Mouse (Mus musculus) heart, embryonic 15.5 days (tissue): Measurements from ENCODE around the gene 1110051M20Rik. TPM values are rescaled to one million over a fixed set of nuclear protein-coding genes. Genes with fewer than 3 reads are reported as not detected.
A peak's percentile ranks its signal among the peaks of the same experiment; 100 is the strongest.

Experiments
- ATAC-seq: fragments of 200-750 bp; cut with Nextera tagmentation; replicated peaks from 2 replicates; pipeline ENCODE4 v1.8.0; 2017; ENCODE audit warnings: low read depth, moderate TSS enrichment; ENCODE audit not compliant: insufficient number of reproducible peaks, insufficient read depth, low FRiP score
- H3K27ac ChIP-seq: fragments of 300-500 bp; sonication (generic); 2 replicates; pipeline ENCODE4 v1.5.1; 2015; ENCODE audit warnings: mild to moderate bottlenecking, inconsistent platforms
- H3K27me3 ChIP-seq: fragments of 300-500 bp; sonication (generic); 2 replicates; pipeline ENCODE4 v1.6.1; 2015; ENCODE audit warnings: inconsistent platforms
- H3K36me3 ChIP-seq: fragments of 300-500 bp; sonication (generic); 2 replicates; pipeline ENCODE4 v1.6.1; 2015; ENCODE audit warnings: mild to moderate bottlenecking, inconsistent platforms
- H3K4me1 ChIP-seq: fragments of 300-500 bp; sonication (generic); replicated peaks from 2 replicates; pipeline ENCODE4 v1.6.1; 2015; ENCODE audit warnings: inconsistent platforms
- H3K4me2 ChIP-seq: fragments of 300-500 bp; sonication (generic); 2 replicates; pipeline ENCODE4 v1.6.1; 2015; ENCODE audit warnings: inconsistent platforms, mild to moderate bottlenecking, moderate library complexity
- H3K4me3 ChIP-seq: fragments of 300-500 bp; sonication (generic); 2 replicates; pipeline ENCODE4 v1.5.1; 2015; ENCODE audit warnings: mild to moderate bottlenecking, inconsistent platforms
- H3K9ac ChIP-seq: fragments of 300-500 bp; sonication (generic); 2 replicates; pipeline ENCODE4 v1.6.1; 2015; ENCODE audit warnings: mild to moderate bottlenecking, inconsistent platforms
- H3K9me3 ChIP-seq: fragments of 300-500 bp; sonication (generic); replicated peaks from 2 replicates; pipeline ENCODE4 v1.6.1; 2016; ENCODE audit warnings: inconsistent platforms
- WGBS: fragments of 180-500 bp; shearing (Covaris S2); methylation state at CpG from one replicate; pipeline ENCODE4 v1.1.7; 2015; ENCODE audit warnings: mixed read lengths; 5-methylcytosine and 5-hydroxymethylcytosine counted together
- polyA plus RNA-seq: library from polyadenylated mRNA; unstranded; fragments of >200 nt; fragmentation: Nextera tagmentation; extraction: Ambion mirVana; gene quantifications from 2 replicates; pipeline ENCODE4 v1.2.1, GENCODE M21; 2015

1110051M20Rik gene
- polyA plus RNA-seq, 1 experiment from 2014 or later, result 34.8 TPM

DNA sequence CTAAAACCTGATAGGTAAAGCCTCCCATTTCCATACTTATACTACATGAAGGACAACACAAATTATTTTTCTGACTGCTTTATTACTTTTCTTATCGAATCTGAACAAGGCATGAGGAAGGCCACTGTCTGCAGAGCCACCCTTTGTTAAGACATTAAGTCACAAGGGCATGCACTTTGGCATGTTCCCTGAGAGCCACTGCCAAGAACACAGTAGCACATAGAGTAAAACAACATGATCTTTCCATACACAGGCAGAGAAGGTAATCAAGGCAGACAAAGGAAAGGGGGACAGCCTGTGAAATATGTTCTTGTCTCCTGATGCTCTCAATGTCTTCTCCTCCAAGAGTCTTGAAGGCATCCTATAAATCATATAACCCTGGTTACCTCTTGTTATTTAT lies 30.7 kb downstream of the 1110051M20Rik start:
- Histone ChIP-seq H3K36me3 (no peaks in the 10 kb centered on the region), H3K27ac (no peak overlapping the region), H3K4me2 (no peak overlapping the region), H3K4me3 (no peak overlapping the region), H3K4me1 (no peaks in the 10 kb centered on the region), H3K27me3 (no peaks in the 10 kb centered on the region), H3K9me3 (no peaks in the 10 kb centered on the region), H3K9ac (no peak overlapping the region)
- no peak for ATAC-seq
- 73% methylated on average over 1 of the region's 1 CpGs for WGBS

DNA sequence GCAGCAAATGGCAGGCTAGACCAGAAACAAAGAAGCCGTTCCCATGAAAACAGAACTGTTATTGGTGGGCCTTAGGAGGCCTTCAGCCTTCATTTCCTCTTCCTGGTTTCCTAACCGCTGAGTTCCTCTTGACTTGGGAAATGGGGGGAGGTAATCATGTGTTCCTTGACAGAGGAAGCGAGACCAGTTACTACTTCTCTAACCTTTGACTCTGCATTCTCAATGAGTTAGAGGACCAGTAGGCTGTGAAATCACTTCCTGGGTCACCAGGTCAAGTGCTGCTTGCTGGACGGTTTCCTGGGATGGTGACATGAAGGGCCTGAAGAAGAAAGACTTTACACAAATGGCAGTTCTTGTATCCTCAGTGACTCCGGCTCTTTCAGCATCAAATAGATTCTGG lies 32.1 kb downstream of the 1110051M20Rik start:
- ATAC-seq, result no peak
- no peaks in the 10 kb centered on the region for H3K36me3 ChIP-seq
- WGBS, result 64% methylated on average over 5 of the region's 5 CpGs
- no peaks in the 10 kb centered on the region for H3K9me3 ChIP-seq
- H3K9ac ChIP-seq, result no peak overlapping the region
- no peaks in the 10 kb centered on the region for H3K4me1 ChIP-seq
- H3K4me2 ChIP-seq, result no peak overlapping the region
- H3K27me3 ChIP-seq, result no peaks in the 10 kb centered on the region
- H3K4me3 ChIP-seq, result no peak overlapping the region
- no peak overlapping the region for H3K27ac ChIP-seq

DNA sequence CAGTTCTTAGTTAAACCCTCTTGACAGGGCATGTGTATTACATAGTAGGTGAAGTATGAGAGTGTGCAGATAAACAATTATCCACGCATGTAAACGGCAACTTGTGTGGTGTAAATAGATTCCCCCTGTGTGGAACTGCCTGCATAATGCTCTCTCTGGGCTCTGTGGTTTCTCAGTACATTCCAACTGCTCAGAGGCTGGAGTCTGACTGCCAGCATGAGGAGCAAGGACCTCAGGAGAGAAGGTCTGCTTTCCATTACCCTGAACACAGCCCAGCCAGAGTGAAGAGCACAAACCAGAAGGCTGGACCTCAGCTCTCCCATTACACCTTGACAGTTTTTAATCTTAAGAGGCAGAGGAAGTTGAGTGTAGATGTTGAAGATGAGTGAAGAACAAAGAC lies 33.0 kb downstream of the 1110051M20Rik start:
- ATAC-seq, result no peak
- H3K4me2 ChIP-seq, result no peak overlapping the region
- WGBS, result 47% methylated on average over 2 of the region's 2 CpGs

DNA sequence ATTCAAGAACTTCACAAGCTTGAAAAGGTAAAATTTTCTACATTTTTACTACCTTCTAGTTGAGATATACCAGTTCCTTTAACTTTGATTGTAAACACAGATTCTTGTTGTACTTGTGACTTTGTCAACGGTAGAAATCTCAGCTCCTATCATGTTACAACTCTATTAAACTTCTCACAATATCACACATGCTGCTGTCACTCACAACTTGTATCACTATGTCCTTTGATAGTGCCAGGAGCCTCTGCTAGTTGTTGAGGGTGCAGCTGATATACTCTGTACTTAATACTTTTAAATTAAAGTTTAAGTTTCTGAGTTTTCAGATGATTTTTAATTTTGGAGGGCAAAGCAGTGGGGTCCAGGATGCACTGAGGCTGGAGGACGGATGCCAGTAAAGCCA lies 36.5 kb downstream of the 1110051M20Rik start:
- Histone ChIP-seq H3K9me3 (no peaks in the 10 kb centered on the region), H3K27ac (no peak overlapping the region), H3K36me3 (no peaks in the 10 kb centered on the region), H3K9ac (no peak overlapping the region), H3K4me1 (no peaks in the 10 kb centered on the region), H3K27me3 (no peaks in the 10 kb centered on the region), H3K4me2 (no peak overlapping the region), H3K4me3 (no peak overlapping the region)
- WGBS, result 64% methylated on average over 2 of the region's 2 CpGs
- no peak for ATAC-seq

More for the DNA sequence above, 33.0 kb downstream of the 1110051M20Rik start:
- Histone ChIP-seq H3K36me3 (no peaks in the 10 kb centered on the region), H3K4me3 (no peak overlapping the region), H3K27ac (no peak overlapping the region), H3K4me1 (no peaks in the 10 kb centered on the region), H3K9ac (no peak overlapping the region), H3K27me3 (no peaks in the 10 kb centered on the region), H3K9me3 (no peaks in the 10 kb centered on the region)

- no peaks in the 10 kb centered on the region for H3K4me1 ChIP-seq
- no peaks in the 10 kb centered on the region for H3K27me3 ChIP-seq
- H3K9ac ChIP-seq, result no peak overlapping the region
- no peak overlapping the region for H3K4me3 ChIP-seq
- H3K27ac ChIP-seq, result no peak overlapping the region
- no peak overlapping the region for H3K4me2 ChIP-seq
- H3K9me3 ChIP-seq, result no peaks in the 10 kb centered on the region
- WGBS, result 88% methylated on average over 4 of the region's 4 CpGs
- H3K36me3 ChIP-seq, result no peaks in the 10 kb centered on the region
- no peak for ATAC-seq
These were observed 39.4 kb downstream of the 1110051M20Rik start for GRCm38 (mm10) chr2:91405071-91405470.

- no peak overlapping the region for H3K4me2 ChIP-seq
- no peak overlapping the region for H3K27ac ChIP-seq
- H3K4me1 ChIP-seq, result no peaks in the 10 kb centered on the region
- H3K36me3 ChIP-seq, result no peaks in the 10 kb centered on the region
- H3K4me3 ChIP-seq, result no peak overlapping the region
- WGBS, result 61% methylated on average over 2 of the region's 2 CpGs
- H3K27me3 ChIP-seq, result no peaks in the 10 kb centered on the region
- ATAC-seq, result no peak
- H3K9me3 ChIP-seq, result no peaks in the 10 kb centered on the region
- H3K9ac ChIP-seq, result no peak overlapping the region
These were observed 44.8 kb downstream of the 1110051M20Rik start for GRCm38 (mm10) chr2:91399727-91400126.

GRCm38 (mm10) chr2:91399168-91399567 lies 45.3 kb downstream of the 1110051M20Rik start:
- Histone ChIP-seq H3K27me3 (no peaks in the 10 kb centered on the region), H3K4me2 (no peak overlapping the region), H3K27ac (no peak overlapping the region), H3K36me3 (no peaks in the 10 kb centered on the region), H3K9ac (no peak overlapping the region), H3K9me3 (no peaks in the 10 kb centered on the region), H3K4me3 (no peak overlapping the region), H3K4me1 (no peaks in the 10 kb centered on the region)
- no peak for ATAC-seq
- 40% methylated on average over 3 of the region's 3 CpGs for whole genome bisulfite sequencing

DNA sequence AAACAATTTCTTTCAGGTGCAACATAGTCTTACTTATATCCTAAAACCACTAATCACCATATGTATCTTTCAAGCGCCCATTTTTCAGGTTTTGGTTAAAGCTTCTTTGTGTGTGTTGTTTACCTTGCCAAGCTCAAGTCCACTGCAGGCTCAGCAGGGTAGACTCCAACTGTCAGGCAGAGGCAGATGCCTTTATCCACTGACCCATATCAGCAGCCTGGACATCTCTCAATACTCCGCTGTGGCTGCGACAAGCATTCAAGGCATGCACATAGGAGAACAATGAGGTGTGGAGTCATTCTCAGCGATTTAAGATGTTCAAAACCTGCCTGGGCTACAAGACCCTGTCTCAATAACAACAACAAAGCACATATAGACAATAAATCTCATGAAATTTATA lies 50.4 kb downstream of the 1110051M20Rik start:
- no peak for ATAC-seq
- no peaks in the 10 kb centered on the region for H3K36me3 ChIP-seq
- 45% methylated on average over 4 of the region's 4 CpGs for WGBS
- no peaks in the 10 kb centered on the region for H3K9me3 ChIP-seq
- H3K9ac ChIP-seq, result no peak overlapping the region
- H3K4me2 ChIP-seq, result no peak overlapping the region
- no peaks in the 10 kb centered on the region for H3K27me3 ChIP-seq
- no peak overlapping the region for H3K27ac ChIP-seq
- H3K4me1 ChIP-seq, result no peaks in the 10 kb centered on the region
- H3K4me3 ChIP-seq, result no peak overlapping the region

DNA sequence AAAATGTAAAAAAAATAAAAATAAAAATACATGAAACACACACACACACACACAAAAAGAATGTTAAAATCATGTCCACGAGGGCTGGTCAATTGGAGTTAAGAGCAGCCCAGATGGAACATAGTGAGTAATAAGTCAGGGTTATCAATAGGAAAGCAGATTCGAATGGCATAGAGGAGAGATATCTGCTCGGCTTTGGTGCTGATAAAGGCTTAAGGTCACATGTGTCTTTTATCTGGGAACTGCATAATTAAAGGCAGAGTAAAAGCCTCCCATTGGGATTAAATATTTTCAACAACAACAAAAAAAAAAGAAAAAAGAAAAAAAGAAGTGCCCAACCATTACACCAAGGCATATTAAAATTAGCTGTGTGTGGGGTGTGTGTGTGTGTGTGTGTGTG lies 55.8 kb downstream of the 1110051M20Rik start:
- Histone ChIP-seq H3K9me3 (no peaks in the 10 kb centered on the region), H3K4me2 (no peak overlapping the region), H3K36me3 (no peaks in the 10 kb centered on the region), H3K27me3 (no peaks in the 10 kb centered on the region), H3K4me3 (no peak overlapping the region), H3K4me1 (peaks cover 17% of the 10 kb centered on the region), H3K9ac (no peak overlapping the region), H3K27ac (no peak overlapping the region)
- WGBS, result 37% methylated on average over 3 of the region's 3 CpGs
- ATAC-seq, result no peak

GRCm38 (mm10) chr2:91388281-91388680 lies 56.2 kb downstream of the 1110051M20Rik start:
- Histone ChIP-seq H3K27ac (no peak overlapping the region), H3K4me1 (peaks cover 17% of the 10 kb centered on the region), H3K9me3 (no peaks in the 10 kb centered on the region), H3K27me3 (no peaks in the 10 kb centered on the region), H3K36me3 (no peaks in the 10 kb centered on the region), H3K9ac (no peak overlapping the region), H3K4me2 (no peak overlapping the region), H3K4me3 (no peak overlapping the region)
- 47% methylated on average over 3 of the region's 3 CpGs for WGBS
- no peak for ATAC-seq

- H3K9ac ChIP-seq, result no peak overlapping the region
- H3K27me3 ChIP-seq, result no peaks in the 10 kb centered on the region
- no peaks in the 10 kb centered on the region for H3K9me3 ChIP-seq
- WGBS, result 73% methylated on average over 6 of the region's 6 CpGs
- no peak overlapping the region for H3K4me2 ChIP-seq
- no peak overlapping the region for H3K4me3 ChIP-seq
- no peaks in the 10 kb centered on the region for H3K36me3 ChIP-seq
- 0 out of 2 replicates have a peak overlapping the region, but pooled peaks have one; percentile 13 for H3K27ac ChIP-seq
- H3K4me1 ChIP-seq, result peaks cover 17% of the 10 kb centered on the region
- no peak for ATAC-seq
These were observed 57.1 kb downstream of the 1110051M20Rik start for GRCm38 (mm10) chr2:91387287-91387958.

DNA sequence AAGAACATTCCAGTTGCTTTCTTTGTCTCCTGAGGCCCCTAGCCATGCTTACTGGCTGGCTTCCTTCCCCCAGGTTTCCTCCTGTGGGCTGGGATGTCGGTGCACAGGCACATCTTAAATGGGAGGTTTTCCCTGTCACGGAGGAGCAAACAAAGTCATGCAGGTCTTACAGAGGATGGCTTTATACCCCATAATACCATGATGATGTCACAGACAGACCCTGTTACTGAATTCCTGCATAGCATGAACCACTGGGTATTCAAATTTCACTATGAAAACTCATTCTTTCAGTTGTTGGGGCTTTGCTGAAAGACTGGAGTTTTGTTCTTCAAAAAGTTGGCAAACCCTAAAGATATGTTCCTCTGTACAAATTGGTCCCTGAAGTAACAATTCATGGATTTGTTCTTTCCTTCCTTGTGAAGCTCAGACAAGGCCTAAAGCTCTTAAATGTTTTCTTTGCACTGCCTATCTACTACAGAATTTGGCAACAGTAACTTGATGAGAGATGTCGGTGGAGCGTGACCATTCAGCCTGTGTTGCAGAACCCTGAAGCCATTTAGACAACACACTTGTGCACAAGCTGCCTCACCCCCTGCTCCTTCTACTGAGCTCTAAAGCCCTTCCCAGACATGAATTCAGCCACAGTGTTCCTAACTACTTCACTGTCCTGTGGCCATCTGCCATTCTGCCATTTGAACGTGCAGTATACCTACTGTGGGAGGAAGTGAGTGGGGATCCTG lies 57.8 kb downstream of the 1110051M20Rik start:
- H3K4me1 ChIP-seq, result peaks cover 17% of the 10 kb centered on the region
- H3K9me3 ChIP-seq, result no peaks in the 10 kb centered on the region
- 49% methylated on average over 5 of the region's 5 CpGs for WGBS
- no peak for ATAC-seq
- H3K36me3 ChIP-seq, result no peaks in the 10 kb centered on the region
- no peaks in the 10 kb centered on the region for H3K27me3 ChIP-seq
- no peak overlapping the region for H3K9ac ChIP-seq
- no peak overlapping the region for H3K4me3 ChIP-seq
- H3K4me2 ChIP-seq, result no peak overlapping the region
- peak overlapping the region; percentile 34; the same call in 1 of the 2 replicates for H3K27ac ChIP-seq
